Mouse (Mus musculus) hindbrain, embryonic 16.5 days (tissue): ENCODE measurements around the gene Afg3l1. TPM values are rescaled to one million over a fixed set of nuclear protein-coding genes. Genes with fewer than 3 reads are reported as not detected.

Experiments used
- polyA plus RNA-seq: library from polyadenylated mRNA; unstranded; fragments of >200 nt; fragmentation: Nextera tagmentation; extraction: Ambion mirVana; gene quantifications from 2 replicates; pipeline ENCODE4 v1.2.1, GENCODE M21; 2015

Gene Afg3l1
- polyA plus RNA-seq, 1 experiment from 2014 or later, result 48.7 TPM

Other genes starting within 250 kb of the Afg3l1 start
- gene Spata2l, start 241.7 kb upstream of the Afg3l1 start, polyA plus RNA-seq, result 13.0 and 13.8 TPM in 2 replicates
- 22.4 and 25.2 TPM in 2 replicates for gene Zfp276, start 223.7 kb upstream of the Afg3l1 start, polyA plus RNA-seq
- 61.4 and 63.2 TPM in 2 replicates for gene Vps9d1, start 223.6 kb upstream of the Afg3l1 start, polyA plus RNA-seq
- gene Fanca, start 159.3 kb upstream of the Afg3l1 start, polyA plus RNA-seq, result 5.7 and 7.8 TPM in 2 replicates
- gene Spire2, start 145.2 kb upstream of the Afg3l1 start, polyA plus RNA-seq, result 27.3 and 38.5 TPM in 2 replicates
- 396 and 405 TPM in 2 replicates for gene Tcf25, start 104.2 kb upstream of the Afg3l1 start, polyA plus RNA-seq
- gene Mc1r, start 70.8 kb upstream of the Afg3l1 start, polyA plus RNA-seq, result 0.05 and 0.10 TPM in 2 replicates
- 1,869 and 1,947 TPM in 2 replicates for gene Tubb3, start 66.5 kb upstream of the Afg3l1 start, polyA plus RNA-seq
- 50.5 and 53.5 TPM in 2 replicates for gene Def8, start 54.4 kb upstream of the Afg3l1 start, polyA plus RNA-seq
- gene Dbndd1, start 37.6 kb downstream of the Afg3l1 start, polyA plus RNA-seq, result 85.6 and 88.2 TPM in 2 replicates
- gene Gas8, start 40.9 kb downstream of the Afg3l1 start, polyA plus RNA-seq, result 40.9 and 44.1 TPM in 2 replicates
- 11.6 and 12.3 TPM in 2 replicates for gene Rhou, start 176.0 kb downstream of the Afg3l1 start, polyA plus RNA-seq